Mouse (Mus musculus) CH12.LX (cell line): ENCODE results near the gene Ly6g6d. TPM values are rescaled to one million over a fixed set of nuclear protein-coding genes. Genes with fewer than 3 reads are reported as not detected.
A peak's percentile ranks its signal among the peaks of the same experiment; 100 is the strongest.

Experiments
- DNase-seq: peaks from one replicate; pipeline ENCODE4 v3.0.0-alpha.2; 2013; ENCODE audit errors: extremely low read depth
- H3K27ac ChIP-seq: 2 replicates; pipeline ENCODE4 v1.5.1; 2012; ENCODE audit warnings: low read depth, mild to moderate bottlenecking, control low read depth, moderate library complexity; ENCODE audit not compliant: insufficient read depth
- H3K27me3 ChIP-seq: replicated peaks from 2 replicates; pipeline ENCODE3; 2012; ENCODE audit warnings: inconsistent platforms
- H3K36me3 ChIP-seq, 2 experiments: replicated peaks in 1 of 2; 2 replicates each; pipeline versions ENCODE3 to v1.6.1; 2012; ENCODE audit warnings: inconsistent platforms in 1 of 2, low read length in 1 of 2, mild to moderate bottlenecking in 1 of 2, mixed read lengths in 1 of 2, moderate library complexity in 1 of 2; ENCODE audit not compliant: control insufficient read depth in 1 of 2, insufficient read depth in 1 of 2
- H3K4me1 ChIP-seq, 2 experiments: 2 replicates each; pipeline ENCODE4 v1.6.1; 2012; ENCODE audit warnings: inconsistent platforms in 1 of 2, moderate library complexity in 1 of 2; ENCODE audit not compliant: insufficient read depth in 2 of 2, control insufficient read depth in 1 of 2
- H3K4me2 ChIP-seq: 2 replicates; pipeline ENCODE4 v1.6.1; 2012; ENCODE audit warnings: low read depth, mild to moderate bottlenecking, control low read depth; ENCODE audit not compliant: poor library complexity, insufficient read depth, severe bottlenecking
- H3K4me3 ChIP-seq, 3 experiments: fragments of 150-350 bp in 1 of 3; sonication (generic) in 1 of 3; replicated peaks in 1 of 3; 2 replicates each; pipeline versions ENCODE3 to v1.5.1; 2011 to 2012; ENCODE audit warnings: low read depth in 2 of 3, low read length in 2 of 3, mild to moderate bottlenecking in 2 of 3, moderate library complexity in 2 of 3, control low read depth in 1 of 3, improper control_type of control experiment in 1 of 3, inconsistent platforms in 1 of 3, mixed read lengths in 1 of 3; ENCODE audit not compliant: poor library complexity in 1 of 3
- H3K79me2 ChIP-seq: replicated peaks from 2 replicates; pipeline ENCODE4 v1.6.1; 2012; ENCODE audit warnings: mild to moderate bottlenecking, moderate library complexity; ENCODE audit not compliant: control insufficient read depth, poor library complexity, insufficient read depth, severe bottlenecking; ENCODE audit errors: extremely low read depth
- H3K9ac ChIP-seq: 2 replicates; pipeline ENCODE4 v1.6.1; 2012; ENCODE audit warnings: low read depth, mild to moderate bottlenecking, control low read depth, moderate library complexity; ENCODE audit not compliant: insufficient read depth
- H3K9me3 ChIP-seq: replicated peaks from 2 replicates; pipeline ENCODE3; 2012; ENCODE audit warnings: low read length, inconsistent platforms, mixed read lengths
- CTCF ChIP-seq, 2 experiments: IDR thresholded peaks in 1 of 2; conservative IDR thresholded peaks in 1 of 2; 2 replicates each; pipeline ENCODE4 v1.5.1; 2011 to 2012; ENCODE audit warnings: low read depth in 2 of 2, low read length in 2 of 2, improper control_type of control experiment in 1 of 2, inconsistent platforms in 1 of 2, mild to moderate bottlenecking in 1 of 2, moderate library complexity in 1 of 2
- EP300 ChIP-seq: IDR thresholded peaks from 2 replicates; pipeline ENCODE4 v1.6.1; 2011; ENCODE audit warnings: low read length, improper control_type of control experiment
- GABPA ChIP-seq: IDR thresholded peaks from 2 replicates; pipeline ENCODE4 v1.6.1; 2012; ENCODE audit warnings: low read depth, low read length, improper control_type of control experiment, inconsistent platforms; ENCODE audit not compliant: insufficient replicate concordance
- MAFK ChIP-seq: IDR thresholded peaks from 2 replicates; pipeline ENCODE4 v1.6.1; 2011; ENCODE audit warnings: low read length, improper control_type of control experiment; ENCODE audit not compliant: insufficient replicate concordance
- SMC3 ChIP-seq: IDR thresholded peaks from 2 replicates; pipeline ENCODE4 v1.6.1; 2011; ENCODE audit warnings: low read depth, low read length, improper control_type of control experiment
- TBP ChIP-seq: conservative IDR thresholded peaks from 2 replicates; pipeline ENCODE4 v1.6.1; 2011; ENCODE audit warnings: low read depth, low read length, improper control_type of control experiment
- UBTF ChIP-seq: IDR thresholded peaks from 2 replicates; pipeline ENCODE4 v1.6.1; 2012; ENCODE audit warnings: low read depth, mild to moderate bottlenecking, inconsistent platforms, low read length, improper control_type of control experiment, moderate library complexity
- USF2 ChIP-seq: conservative IDR thresholded peaks from 2 replicates; pipeline ENCODE4 v1.6.1; 2011; ENCODE audit warnings: low read depth, low read length, improper control_type of control experiment
- ZKSCAN1 ChIP-seq: IDR thresholded peaks from 2 replicates; pipeline ENCODE4 v1.6.1; 2012; ENCODE audit warnings: low read depth, inconsistent platforms, low read length, improper control_type of control experiment, borderline replicate concordance
- dilution Hi-C: fragments of 300-500 bp; cut with MboI; formaldehyde crosslinking; loops from 2 replicates; pipeline ENCODE4 v1.14.3; 2020; ENCODE audit warnings: low sequenced_read_pairs; ENCODE audit not compliant: extremely low pct_unique_long_range_greater_than_20kb, extremely low pct_ligation_motif_present
- in situ Hi-C: fragments of 300-500 bp; cut with MboI; formaldehyde crosslinking; loops from 3 replicates; pipeline ENCODE4 v1.14.3; 2019; ENCODE audit warnings: low sequenced_read_pairs, low pct_ligation_motif_present, low pct_unique_long_range_greater_than_20kb, mixed read lengths
- polyA plus RNA-seq: library from polyadenylated mRNA; unstranded; fragments of >175 nt; gene quantifications from 2 replicates; pipeline ENCODE4 v1.2.1, GENCODE M21; 2012; ENCODE audit warnings: low read depth; ENCODE audit not compliant: insufficient read length
- total RNA-seq, 2 experiments: library from RNA; depleted of rRNA; stranded (reverse); fragments of 300-350 nt in 1 of 2; fragments of >200 nt in 1 of 2; gene quantifications; 2 replicates each; pipeline ENCODE4 v1.2.3; 2012 to 2014

The Ly6g6d gene
- total and polyA plus RNA-seq, 3 experiments: 0.44 TPM; not detected in 2

- no peak for DNase-seq
- peaks cover 16 to 63% of the 10 kb centered on the region in 2 experiments for H3K4me1 ChIP-seq
Measured at GRCm38 (mm10) chr17:35029691-35030532, 48.0 kb downstream of the Ly6g6d start.

DNA sequence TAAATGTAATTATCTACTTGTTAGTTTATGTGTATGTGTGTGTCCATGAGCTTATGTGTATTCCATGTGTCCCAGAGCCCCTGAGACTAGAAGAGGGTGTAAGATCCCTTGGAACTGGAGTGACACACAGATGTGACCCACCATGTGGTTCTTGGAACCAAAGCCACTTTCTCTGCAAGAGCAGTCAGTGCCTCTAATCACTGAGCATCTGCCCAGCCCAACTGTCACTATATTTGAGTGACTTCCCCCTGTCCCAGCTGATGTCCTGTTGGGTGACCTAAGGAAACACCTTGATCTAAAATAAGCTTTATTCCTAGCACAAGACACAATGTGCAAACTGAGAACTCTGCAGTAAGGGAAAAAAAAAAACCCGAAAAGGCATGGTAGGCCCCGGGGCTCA lies 49.5 kb downstream of the Ly6g6d start:
- Histone ChIP-seq H3K4me2 (0 out of 2 replicates have a peak overlapping the region, but pooled peaks have one; percentile 14), H3K9me3 (no peaks in the 10 kb centered on the region), H3K9ac (peak overlapping the region; percentile 70; the same call in 1 of the 2 replicates), H3K79me2 (no peaks in the 10 kb centered on the region; the same call in none of the 2 replicates), H3K4me3 (no peak overlapping the region), H3K27ac (peak overlapping the region; percentile 26; the same call in 1 of the 2 replicates), H3K4me1 (peaks cover 20 to 78% of the 10 kb centered on the region in 2 experiments)
- no peak for DNase-seq
- dilution Hi-C loops: no loop called here
- TF ChIP-seq USF2 (no peak), UBTF (no peak), ZKSCAN1 (no peak), MAFK (no peak), TBP (no peak), EP300 (no peak)
- TF ChIP-seq, all 38 proteins: peak for 0
- in situ Hi-C loops: loop anchor here (10.0 kb wide), 1 partner anchor 86 kb away; the partner anchor contains the start of gene Ly6g5b
- Histone ChIP-seq H3K27me3 (no peaks in the 10 kb centered on the region), H3K36me3 (peaks cover 4 to 54% of the 10 kb centered on the region in 2 experiments)

More at GRCm38 (mm10) chr17:35029691-35030532, 48.0 kb downstream of the Ly6g6d start:
- in situ Hi-C loops: loop anchor here (10.0 kb wide), 1 partner anchor 85 kb away; the partner anchor contains the start of gene Ly6g5b
- Histone ChIP-seq H3K27ac (no peak overlapping the region), H3K36me3 (peaks cover 4 to 39% of the 10 kb centered on the region in 2 experiments), H3K9me3 (no peaks in the 10 kb centered on the region), H3K9ac (no peak overlapping the region), H3K4me3 (no peak overlapping the region), H3K79me2 (no peaks in the 10 kb centered on the region; the same call in none of the 2 replicates), H3K4me2 (no peak overlapping the region), H3K27me3 (no peaks in the 10 kb centered on the region)
- TF ChIP-seq CTCF (conservative IDR thresholded peaks at IDR 0.05 in 1 of 2, IDR thresholded peaks at IDR 0.05 in 1 of 2; ENCODE audit: low read depth in 2 of 2, low read length in 2 of 2): peak in 1 of 2 experiments; percentile 52; a peak in 2 of 4 replicates
- no peak for TF ChIP-seq GABPA
- TF ChIP-seq SMC3: peak; percentile 32; the same call in 1 of the 2 replicates
- dilution Hi-C loops: no loop called here
